ENCODE assay signal across 8 mouse cellular contexts in genomic region chr11:70846029-70846428, GRCm38 (mm10). TPM values are rescaled to one million over a fixed set of nuclear protein-coding genes. Genes with fewer than 3 reads are reported as not detected.
DNase-seq lines count a peak whose midpoint lies in the region; ATAC-seq lines count a peak whose summit lies in the region.

No protein-coding gene starts in this region.

- ATAC-seq in lung, embryonic 15.5 days (ENCODE audit: borderline replicate concordance, extremely low read depth, low FRiP score, low TSS enrichment) = no peak
- no peak for ATAC-seq in forebrain, embryonic 11.5 days (replicated peaks; ENCODE audit: low FRiP score)
- no peak for ATAC-seq in limb, embryonic 12.5 days (ENCODE audit: insufficient number of reproducible peaks, insufficient read depth, low FRiP score, low TSS enrichment, low read depth)
- no peak for ATAC-seq in neural tube, embryonic 15.5 days (ENCODE audit: low FRiP score)

- H3K9me3 ChIP-seq in lung, embryonic 15.5 days = no peaks in the 10 kb centered on the region
- H3K9me3 ChIP-seq in forebrain, embryonic 11.5 days (ENCODE audit: control insufficient read depth, low read length) = no peaks in the 10 kb centered on the region
- no peaks in the 10 kb centered on the region for H3K9me3 ChIP-seq in limb, embryonic 12.5 days
- H3K9me3 ChIP-seq in neural tube, embryonic 15.5 days (replicated peaks) = no peaks in the 10 kb centered on the region

- H3K4me1 ChIP-seq in lung, embryonic 15.5 days = peaks cover 20% of the 10 kb centered on the region
- no peaks in the 10 kb centered on the region; the same call in 1 of the 2 replicates for H3K4me1 ChIP-seq in forebrain, embryonic 11.5 days (replicated peaks; ENCODE audit: control insufficient read depth, insufficient read depth, low read length)
- peaks cover 17% of the 10 kb centered on the region for H3K4me1 ChIP-seq in limb, embryonic 12.5 days (replicated peaks)
- H3K4me1 ChIP-seq in neural tube, embryonic 15.5 days = peaks cover 20% of the 10 kb centered on the region

- H3K36me3 ChIP-seq in lung, embryonic 15.5 days = no peaks in the 10 kb centered on the region
- no peaks in the 10 kb centered on the region for H3K36me3 ChIP-seq in forebrain, embryonic 11.5 days (ENCODE audit: control insufficient read depth, insufficient read depth, low read length)
- no peaks in the 10 kb centered on the region for H3K36me3 ChIP-seq in limb, embryonic 12.5 days
- H3K36me3 ChIP-seq in neural tube, embryonic 15.5 days = no peaks in the 10 kb centered on the region

- no peak overlapping the region for H3K27ac ChIP-seq in lung, embryonic 15.5 days
- H3K27ac ChIP-seq in forebrain, embryonic 11.5 days (ENCODE audit: low read depth, low read length) = no peak overlapping the region
- H3K27ac ChIP-seq in limb, embryonic 12.5 days = no peak overlapping the region
- no peak overlapping the region for H3K27ac ChIP-seq in neural tube, embryonic 15.5 days (replicated peaks)

- H3K4me2 ChIP-seq in lung, embryonic 15.5 days = peak overlapping the region; percentile 68
- peak overlapping the region; percentile 40 for H3K4me2 ChIP-seq in forebrain, embryonic 11.5 days (ENCODE audit: low read depth, low read length, severe bottlenecking)
- H3K4me2 ChIP-seq in limb, embryonic 12.5 days = peak overlapping the region; percentile 82
- peak overlapping the region; percentile 76 for H3K4me2 ChIP-seq in neural tube, embryonic 15.5 days

- DNase-seq in lung, postnatal 10 days = no peak
- no peak for DNase-seq in forebrain, embryonic 11.5 days (ENCODE audit: low spot score)
- no peak for DNase-seq in cerebellum, adult 9-10 months
- no peak for DNase-seq in right cerebral cortex, postnatal 4 days
- DNase-seq in ovary, postnatal 36 days (ENCODE audit: low spot score) = no peak

- H3K9ac ChIP-seq in lung, embryonic 15.5 days = no peak overlapping the region
- H3K9ac ChIP-seq in forebrain, embryonic 11.5 days (ENCODE audit: low read length) = no peak overlapping the region
- H3K9ac ChIP-seq in limb, embryonic 12.5 days (replicated peaks) = no peak overlapping the region
- no peak overlapping the region for H3K9ac ChIP-seq in neural tube, embryonic 15.5 days (replicated peaks)

- no peaks in the 10 kb centered on the region for H3K27me3 ChIP-seq in lung, embryonic 15.5 days
- H3K27me3 ChIP-seq in forebrain, embryonic 11.5 days (ENCODE audit: control insufficient read depth, insufficient read depth, low read length) = no peaks in the 10 kb centered on the region
- no peaks in the 10 kb centered on the region for H3K27me3 ChIP-seq in limb, embryonic 12.5 days
- H3K27me3 ChIP-seq in neural tube, embryonic 15.5 days (replicated peaks) = no peaks in the 10 kb centered on the region

- peak overlapping the region; percentile 83 for H3K4me3 ChIP-seq in lung, embryonic 15.5 days
- H3K4me3 ChIP-seq in forebrain, embryonic 11.5 days (ENCODE audit: low read depth, low read length) = peak overlapping the region; percentile 97
- peak overlapping the region; percentile 99 for H3K4me3 ChIP-seq in limb, embryonic 12.5 days (replicated peaks)
- H3K4me3 ChIP-seq in neural tube, embryonic 15.5 days (replicated peaks) = peak overlapping the region; percentile 89

- 34% methylated on average over 2 of the region's 2 CpGs for WGBS in lung, embryonic 15.5 days
- WGBS in forebrain, embryonic 11.5 days = 58% methylated on average over 2 of the region's 2 CpGs
- WGBS in limb, embryonic 12.5 days = 53% methylated on average over 2 of the region's 2 CpGs
- WGBS in neural tube, embryonic 15.5 days = 71% methylated on average over 2 of the region's 2 CpGs

RNA-seq across cellular contexts. Expression of gene Rabep1, which starts 1.5 kb away (rescaled TPM):
- 29.9 and 32.5 TPM in 2 replicates for polyA plus RNA-seq in lung, embryonic 15.5 days (2015; fragmentation: Nextera tagmentation; extraction: Ambion mirVana)
- 41.2 and 42.7 TPM in 2 replicates for polyA plus RNA-seq in forebrain, embryonic 11.5 days (2014; fragmentation: Nextera tagmentation; extraction: Ambion mirVana)
- 36.9 and 38.0 TPM in 2 replicates for polyA plus RNA-seq in limb, embryonic 12.5 days (2016; fragmentation: Nextera tagmentation; extraction: Ambion mirVana)
- 77.1 and 83.3 TPM in 2 replicates for polyA plus RNA-seq in neural tube, embryonic 15.5 days (2015; fragmentation: Nextera tagmentation; extraction: Ambion mirVana)

RNA-seq across cellular contexts. Expression of gene Scimp, which starts 33.6 kb away (rescaled TPM):
- 0.35 and 0.46 TPM in 2 replicates for polyA plus RNA-seq in lung, embryonic 15.5 days (2015; fragmentation: Nextera tagmentation; extraction: Ambion mirVana)
- polyA plus RNA-seq in forebrain, embryonic 11.5 days (2014; fragmentation: Nextera tagmentation; extraction: Ambion mirVana) = not detected in 2 replicates
- not detected in 2 replicates for polyA plus RNA-seq in limb, embryonic 12.5 days (2016; fragmentation: Nextera tagmentation; extraction: Ambion mirVana)
- 0.18 and 0.28 TPM in 2 replicates for polyA plus RNA-seq in neural tube, embryonic 15.5 days (2015; fragmentation: Nextera tagmentation; extraction: Ambion mirVana)
